Comparison of ENCODE assay signal across 12 mouse cellular contexts in genomic region chr5:112411072-112411471, GRCm38 (mm10). TPM values are rescaled to one million over a fixed set of nuclear protein-coding genes. Genes with fewer than 3 reads are reported as not detected.
DNase-seq lines count a peak whose midpoint lies in the region; ATAC-seq lines count a peak whose summit lies in the region.
"Had no signal": no experiment of that assay in that cellular context is flagged by ENCODE, and none has a peak within 500 bp of the region (broad histone marks: within the 10 kb centered on the region; RNA-seq: fewer than 3 reads in every experiment).

No protein-coding gene starts in this region.

- H3K4me3 ChIP-seq in embryonic facial prominence, embryonic 12.5 days: no peak overlapping the region
- peak overlapping the region; percentile 20 for H3K4me3 ChIP-seq in hindbrain, embryonic 10.5 days
- no peak overlapping the region for H3K4me3 ChIP-seq in midbrain, embryonic 12.5 days
- H3K4me3 ChIP-seq: liver, embryonic 12.5 days; myocyte had no signal

- WGBS in embryonic facial prominence, embryonic 12.5 days: 25% methylated on average over 11 of the region's 11 CpGs
- WGBS in hindbrain, embryonic 10.5 days: 38% methylated on average over 11 of the region's 11 CpGs
- 23% methylated on average over 11 of the region's 11 CpGs for WGBS in midbrain, embryonic 12.5 days

- H3K4me2 ChIP-seq in embryonic facial prominence, embryonic 12.5 days (replicated peaks): peak overlapping the region; percentile 33
- H3K4me2 ChIP-seq in midbrain, embryonic 12.5 days (replicated peaks): peak overlapping the region; percentile 30
- H3K4me2 ChIP-seq: liver, embryonic 12.5 days had no signal

- H3K36me3 ChIP-seq in embryonic facial prominence, embryonic 12.5 days: no peaks in the 10 kb centered on the region
- no peaks in the 10 kb centered on the region for H3K36me3 ChIP-seq in hindbrain, embryonic 10.5 days
- no peaks in the 10 kb centered on the region for H3K36me3 ChIP-seq in midbrain, embryonic 12.5 days
- H3K36me3 ChIP-seq: liver, embryonic 12.5 days had no signal

- H3K27ac ChIP-seq in embryonic facial prominence, embryonic 12.5 days: peak overlapping the region; percentile 63; the same call in 1 of the 2 replicates
- H3K27ac ChIP-seq in hindbrain, embryonic 10.5 days: peak overlapping the region; percentile 62
- peak overlapping the region; percentile 73 for H3K27ac ChIP-seq in midbrain, embryonic 12.5 days (replicated peaks)
- H3K27ac ChIP-seq: liver, embryonic 12.5 days had no signal

- no peak for ATAC-seq in embryonic facial prominence, embryonic 12.5 days (ENCODE audit: insufficient number of reproducible peaks, insufficient read depth, low FRiP score, low TSS enrichment)
- ATAC-seq in midbrain, embryonic 12.5 days (ENCODE audit: low FRiP score, low read depth): 0 out of 2 replicates have a peak, but pooled peaks have one; percentile 39
- ATAC-seq: liver, embryonic 12.5 days had no signal

- no peaks in the 10 kb centered on the region for H3K9me3 ChIP-seq in embryonic facial prominence, embryonic 12.5 days
- H3K9me3 ChIP-seq in hindbrain, embryonic 10.5 days: no peaks in the 10 kb centered on the region; the same call in 1 of the 2 replicates
- no peaks in the 10 kb centered on the region for H3K9me3 ChIP-seq in midbrain, embryonic 12.5 days
- H3K9me3 ChIP-seq: liver, embryonic 12.5 days had no signal

- DNase-seq in brain, adult 2 months (ENCODE audit: low read depth, low spot score): peak; percentile 50
- DNase-seq in hindbrain, embryonic 10.5 days (ENCODE audit: low spot score): no peak
- no peak for DNase-seq in lung, postnatal 14 days
- no peak for DNase-seq in layer of hippocampus, adult 11-12 months (ENCODE audit: low spot score)
- no peak for DNase-seq in ovary, postnatal 10 days (ENCODE audit: low spot score)
- DNase-seq: adrenal gland, adult 8-10 months; cerebellum, postnatal 36 days; kidney, postnatal 10 days had no signal

- peaks cover 22% of the 10 kb centered on the region for H3K4me1 ChIP-seq in embryonic facial prominence, embryonic 12.5 days
- peaks cover 32% of the 10 kb centered on the region for H3K4me1 ChIP-seq in hindbrain, embryonic 10.5 days (replicated peaks)
- H3K4me1 ChIP-seq in midbrain, embryonic 12.5 days: peaks cover 31% of the 10 kb centered on the region

- H3K27me3 ChIP-seq in embryonic facial prominence, embryonic 12.5 days: peaks cover 3% of the 10 kb centered on the region; the same call in 1 of the 2 replicates
- peaks cover 10% of the 10 kb centered on the region; the same call in 1 of the 2 replicates for H3K27me3 ChIP-seq in hindbrain, embryonic 10.5 days (ENCODE audit: insufficient read depth, poor library complexity, severe bottlenecking)
- H3K27me3 ChIP-seq in midbrain, embryonic 12.5 days: peaks cover 9% of the 10 kb centered on the region; the same call in 1 of the 2 replicates

- H3K9ac ChIP-seq in embryonic facial prominence, embryonic 12.5 days: no peak overlapping the region
- H3K9ac ChIP-seq in midbrain, embryonic 12.5 days (replicated peaks): no peak overlapping the region
- H3K9ac ChIP-seq: liver, embryonic 12.5 days had no signal

RNA-seq across cellular contexts. Expression of gene Asphd2, which starts 16.4 kb away (rescaled TPM):
- polyA plus RNA-seq in embryonic facial prominence, embryonic 12.5 days (2016; fragmentation: Nextera tagmentation; extraction: Ambion mirVana): 32.7 and 33.7 TPM in 2 replicates
- polyA plus RNA-seq in hindbrain, embryonic 10.5 days (2016; fragmentation: Nextera tagmentation; extraction: Ambion mirVana): 19.3 and 24.8 TPM in 2 replicates
- 58.3 and 65.7 TPM in 2 replicates for polyA plus RNA-seq in midbrain, embryonic 12.5 days (2016; fragmentation: Nextera tagmentation; extraction: Ambion mirVana)

RNA-seq across cellular contexts. Expression of gene Gm6588, which starts 38.2 kb away (rescaled TPM):
- polyA plus RNA-seq in embryonic facial prominence, embryonic 12.5 days (2016; fragmentation: Nextera tagmentation; extraction: Ambion mirVana): not detected in 2 replicates
- polyA plus RNA-seq in hindbrain, embryonic 10.5 days (2016; fragmentation: Nextera tagmentation; extraction: Ambion mirVana): 0.14 TPM in 1 of 2 replicates, not detected in the other
- polyA plus RNA-seq in midbrain, embryonic 12.5 days (2016; fragmentation: Nextera tagmentation; extraction: Ambion mirVana): 0.42 and 0.58 TPM in 2 replicates
- polyA plus RNA-seq: liver, embryonic 12.5 days; myocyte had no signal

RNA-seq across cellular contexts. Expression of gene Gm6583, which starts 55.2 kb away (rescaled TPM):
- 0.41 and 0.67 TPM in 2 replicates for polyA plus RNA-seq in embryonic facial prominence, embryonic 12.5 days (2016; fragmentation: Nextera tagmentation; extraction: Ambion mirVana)
- 0.14 and 0.30 TPM in 2 replicates for polyA plus RNA-seq in hindbrain, embryonic 10.5 days (2016; fragmentation: Nextera tagmentation; extraction: Ambion mirVana)
- 0.26 and 0.30 TPM in 2 replicates for polyA plus RNA-seq in midbrain, embryonic 12.5 days (2016; fragmentation: Nextera tagmentation; extraction: Ambion mirVana)
